ENCODE assay signal across 16 mouse cellular contexts in genomic region chr4:155040197-155040596, GRCm38 (mm10). TPM values are rescaled to one million over a fixed set of nuclear protein-coding genes. Genes with fewer than 3 reads are reported as not detected.
DNase-seq lines count a peak whose midpoint lies in the region; ATAC-seq and TF ChIP-seq lines count a peak whose summit lies in the region.
"Had no signal": no experiment of that assay in that cellular context is flagged by ENCODE, and none has a peak within 500 bp of the region (broad histone marks: within the 10 kb centered on the region; RNA-seq: fewer than 3 reads in every experiment).

No protein-coding gene starts in this region.

- peaks cover 90% of the 10 kb centered on the region for H3K27me3 ChIP-seq in forebrain, embryonic 10.5 days (ENCODE audit: poor library complexity, severe bottlenecking)
- H3K27me3 ChIP-seq in hindbrain, embryonic 15.5 days, result peaks cover 33% of the 10 kb centered on the region
- H3K27me3 ChIP-seq in neural tube, embryonic 12.5 days (replicated peaks), result peaks cover 61% of the 10 kb centered on the region
- H3K27me3 ChIP-seq in kidney, embryonic 14.5 days (ENCODE audit: control insufficient read depth, insufficient read depth, low read length), result peaks cover 55% of the 10 kb centered on the region

- no peak for TF ChIP-seq CTCF in layer of hippocampus, adult 2 months (conservative IDR thresholded peaks at IDR 0.05)

- no peak for DNase-seq in layer of hippocampus, adult 2 months (ENCODE audit: low spot score in 2 of 2)
- no peak for DNase-seq in layer of hippocampus, postnatal 25 days (ENCODE audit: extremely low spot score in 1 of 2, low spot score in 1 of 2)
- DNase-seq in forebrain, embryonic 10.5 days (ENCODE audit: extremely low spot score, low spot score), result peak; percentile 41
- DNase-seq in ovary, adult 18-20 months (ENCODE audit: low spot score), result no peak
- DNase-seq in heart, postnatal 25 days (ENCODE audit: low spot score), result no peak
- DNase-seq: gastrocnemius, adult 2 months; kidney, adult 2 months; layer of hippocampus, adult 9-11 months; lung, postnatal 4 days; thymus, adult 18-20 months had no signal

- H3K36me3 ChIP-seq in forebrain, embryonic 10.5 days (replicated peaks), result no peaks in the 10 kb centered on the region
- no peaks in the 10 kb centered on the region for H3K36me3 ChIP-seq in hindbrain, embryonic 15.5 days
- H3K36me3 ChIP-seq in neural tube, embryonic 12.5 days, result no peaks in the 10 kb centered on the region
- H3K36me3 ChIP-seq in kidney, embryonic 14.5 days (ENCODE audit: control insufficient read depth, insufficient read depth, low read length), result no peaks in the 10 kb centered on the region
- H3K36me3 ChIP-seq: embryonic facial prominence, embryonic 12.5 days; heart, embryonic 15.5 days had no signal

- peak overlapping the region; percentile 84 for H3K27ac ChIP-seq in layer of hippocampus, adult 2 months
- H3K27ac ChIP-seq in forebrain, embryonic 10.5 days, result peak overlapping the region; percentile 68
- no peak overlapping the region for H3K27ac ChIP-seq in hindbrain, embryonic 15.5 days (replicated peaks)
- no peak overlapping the region for H3K27ac ChIP-seq in neural tube, embryonic 12.5 days
- no peak overlapping the region for H3K27ac ChIP-seq in kidney, embryonic 14.5 days (ENCODE audit: low read depth, low read length)
- H3K27ac ChIP-seq: embryonic facial prominence, embryonic 12.5 days; gastrocnemius, adult 2 months; heart, embryonic 15.5 days had no signal

- peak; percentile 13 for ATAC-seq in hindbrain, embryonic 15.5 days (ENCODE audit: low FRiP score, low read depth)
- ATAC-seq in neural tube, embryonic 12.5 days (ENCODE audit: low FRiP score, low read depth), result peak; percentile 15; the same call in 1 of the 2 replicates
- ATAC-seq in kidney, embryonic 14.5 days (ENCODE audit: low FRiP score, low TSS enrichment), result no peak

- 14% methylated on average over 9 of the region's 9 CpGs for WGBS in forebrain, embryonic 10.5 days
- 8% methylated on average over 9 of the region's 9 CpGs for WGBS in hindbrain, embryonic 15.5 days
- 18% methylated on average over 9 of the region's 9 CpGs for WGBS in neural tube, embryonic 12.5 days
- 30% methylated on average over 9 of the region's 9 CpGs for WGBS in kidney, embryonic 14.5 days

- peak overlapping the region; percentile 45 for H3K4me2 ChIP-seq in hindbrain, embryonic 15.5 days
- peak overlapping the region; percentile 20; the same call in 1 of the 2 replicates for H3K4me2 ChIP-seq in neural tube, embryonic 12.5 days (replicated peaks)
- H3K4me2 ChIP-seq in kidney, embryonic 14.5 days (replicated peaks; ENCODE audit: low read depth, low read length), result no peak overlapping the region
- H3K4me2 ChIP-seq: embryonic facial prominence, embryonic 12.5 days; heart, embryonic 15.5 days had no signal

- H3K9me3 ChIP-seq in forebrain, embryonic 10.5 days, result no peaks in the 10 kb centered on the region
- H3K9me3 ChIP-seq in hindbrain, embryonic 15.5 days, result no peaks in the 10 kb centered on the region
- H3K9me3 ChIP-seq in neural tube, embryonic 12.5 days, result no peaks in the 10 kb centered on the region
- no peaks in the 10 kb centered on the region for H3K9me3 ChIP-seq in kidney, embryonic 14.5 days (ENCODE audit: control insufficient read depth, low read length)
- H3K9me3 ChIP-seq: embryonic facial prominence, embryonic 12.5 days; heart, embryonic 15.5 days had no signal

- peak overlapping the region; percentile 34 for H3K4me3 ChIP-seq in layer of hippocampus, adult 2 months
- no peak overlapping the region for H3K4me3 ChIP-seq in forebrain, embryonic 10.5 days
- H3K4me3 ChIP-seq in hindbrain, embryonic 15.5 days, result peak overlapping the region; percentile 10; the same call in 1 of the 2 replicates
- H3K4me3 ChIP-seq in neural tube, embryonic 12.5 days, result no peak overlapping the region
- no peak overlapping the region for H3K4me3 ChIP-seq in kidney, embryonic 14.5 days (ENCODE audit: low read length)
- H3K4me3 ChIP-seq: embryonic facial prominence, embryonic 12.5 days; gastrocnemius, adult 2 months; heart, embryonic 15.5 days had no signal

- peak overlapping the region; percentile 8; the same call in 1 of the 2 replicates for H3K9ac ChIP-seq in hindbrain, embryonic 15.5 days
- peak overlapping the region; percentile 34; the same call in 1 of the 2 replicates for H3K9ac ChIP-seq in neural tube, embryonic 12.5 days
- H3K9ac ChIP-seq in kidney, embryonic 14.5 days (ENCODE audit: low read depth, low read length), result no peak overlapping the region
- H3K9ac ChIP-seq: embryonic facial prominence, embryonic 12.5 days; heart, embryonic 15.5 days had no signal

- intact Hi-C loops in heart, postnatal 25 days (cut with DNase I), result no loop called here

- H3K4me1 ChIP-seq in forebrain, embryonic 10.5 days, result peaks cover 39% of the 10 kb centered on the region
- peaks cover 42% of the 10 kb centered on the region for H3K4me1 ChIP-seq in hindbrain, embryonic 15.5 days (replicated peaks)
- H3K4me1 ChIP-seq in neural tube, embryonic 12.5 days, result peaks cover 26% of the 10 kb centered on the region
- peaks cover 8% of the 10 kb centered on the region; the same call in 1 of the 2 replicates for H3K4me1 ChIP-seq in kidney, embryonic 14.5 days (ENCODE audit: control insufficient read depth, insufficient read depth, low read length)

RNA-seq across cellular contexts. Expression of gene Plch2, which starts 16.4 kb away (rescaled TPM):
- total RNA-seq in layer of hippocampus, adult 2 months (2021), result 10 to 100 TPM; 91.1 to 92.0 TPM
- 10 to 100 TPM; 91.4 to 98.9 TPM for total RNA-seq in layer of hippocampus, postnatal 25 days (2021)
- polyA plus RNA-seq in forebrain, embryonic 10.5 days (2016; fragmentation: Nextera tagmentation; extraction: Ambion mirVana), result 0.43 and 0.64 TPM in 2 replicates
- polyA plus RNA-seq in hindbrain, embryonic 15.5 days (2015; fragmentation: Nextera tagmentation; extraction: Ambion mirVana), result 17.9 and 18.2 TPM in 2 replicates
- 4.1 TPM in 2 replicates for polyA plus RNA-seq in neural tube, embryonic 12.5 days (2016; fragmentation: Nextera tagmentation; extraction: Ambion mirVana)
- polyA plus RNA-seq in kidney, embryonic 14.5 days (2014; fragmentation: Nextera tagmentation; extraction: Ambion mirVana), result 1.8 and 3.1 TPM in 2 replicates
- under 1 TPM in 1 of 2 experiments, not detected in 1; 0.08 TPM for total RNA-seq in heart, postnatal 25 days (2021)
- total RNA-seq: liver, adult 2 months had no signal

RNA-seq across cellular contexts. Expression of gene Pex10, which starts 26.6 kb away (rescaled TPM):
- 10 to 100 TPM; 23.1 to 24.2 TPM for total RNA-seq in layer of hippocampus, adult 2 months (2021)
- total RNA-seq in layer of hippocampus, postnatal 25 days (2021), result 10 to 100 TPM; 21.6 to 26.5 TPM
- polyA plus RNA-seq in forebrain, embryonic 10.5 days (2016; fragmentation: Nextera tagmentation; extraction: Ambion mirVana), result 22.2 TPM in 2 replicates
- polyA plus RNA-seq in hindbrain, embryonic 15.5 days (2015; fragmentation: Nextera tagmentation; extraction: Ambion mirVana), result 22.3 and 23.9 TPM in 2 replicates
- 16.6 and 17.3 TPM in 2 replicates for polyA plus RNA-seq in neural tube, embryonic 12.5 days (2016; fragmentation: Nextera tagmentation; extraction: Ambion mirVana)
- 7.1 and 13.7 TPM in 2 replicates for polyA plus RNA-seq in kidney, embryonic 14.5 days (2014; fragmentation: Nextera tagmentation; extraction: Ambion mirVana)
- total RNA-seq in heart, postnatal 25 days (2021), result 10 to 100 TPM; 23.9 to 25.7 TPM

RNA-seq across cellular contexts. Expression of gene Rer1, which starts 46.0 kb away (rescaled TPM):
- 10 to 100 TPM; 60.6 to 63.0 TPM for total RNA-seq in layer of hippocampus, adult 2 months (2021)
- total RNA-seq in layer of hippocampus, postnatal 25 days (2021), result 10 to 100 TPM; 62.2 to 67.3 TPM
- polyA plus RNA-seq in forebrain, embryonic 10.5 days (2016; fragmentation: Nextera tagmentation; extraction: Ambion mirVana), result 133 and 137 TPM in 2 replicates
- polyA plus RNA-seq in hindbrain, embryonic 15.5 days (2015; fragmentation: Nextera tagmentation; extraction: Ambion mirVana), result 124 and 125 TPM in 2 replicates
- polyA plus RNA-seq in neural tube, embryonic 12.5 days (2016; fragmentation: Nextera tagmentation; extraction: Ambion mirVana), result 135 and 137 TPM in 2 replicates
- polyA plus RNA-seq in kidney, embryonic 14.5 days (2014; fragmentation: Nextera tagmentation; extraction: Ambion mirVana), result 167 and 180 TPM in 2 replicates
- 10 to 100 TPM; 66.1 to 68.7 TPM for total RNA-seq in heart, postnatal 25 days (2021)

RNA-seq across cellular contexts. Expression of gene Morn1, which starts 46.2 kb away (rescaled TPM):
- 10 to 100 TPM; 11.8 to 14.0 TPM for total RNA-seq in layer of hippocampus, adult 2 months (2021)
- total RNA-seq in layer of hippocampus, postnatal 25 days (2021), result 10 to 100 TPM; 11.2 to 17.3 TPM
- polyA plus RNA-seq in forebrain, embryonic 10.5 days (2016; fragmentation: Nextera tagmentation; extraction: Ambion mirVana), result 4.5 and 6.8 TPM in 2 replicates
- 8.1 and 10.0 TPM in 2 replicates for polyA plus RNA-seq in hindbrain, embryonic 15.5 days (2015; fragmentation: Nextera tagmentation; extraction: Ambion mirVana)
- polyA plus RNA-seq in neural tube, embryonic 12.5 days (2016; fragmentation: Nextera tagmentation; extraction: Ambion mirVana), result 6.0 and 6.1 TPM in 2 replicates
- polyA plus RNA-seq in kidney, embryonic 14.5 days (2014; fragmentation: Nextera tagmentation; extraction: Ambion mirVana), result 5.8 and 6.9 TPM in 2 replicates
- total RNA-seq in heart, postnatal 25 days (2021), result 1 to 10 TPM; 1.1 to 1.3 TPM

Comparison
In these comparisons a context has a peak if more than half of its experiments do, and no peak if none do; other contexts are left out.
1. H3K27ac ChIP-seq: peak in layer of hippocampus, adult 2 months (single experiment) and forebrain, embryonic 10.5 days (single experiment); none in hindbrain, embryonic 15.5 days (single experiment), neural tube, embryonic 12.5 days (single experiment) and kidney, embryonic 14.5 days (single experiment).
2. H3K4me3 ChIP-seq: peak in layer of hippocampus, adult 2 months (single experiment) and hindbrain, embryonic 15.5 days (single experiment); none in forebrain, embryonic 10.5 days (single experiment), neural tube, embryonic 12.5 days (single experiment) and kidney, embryonic 14.5 days (single experiment).